Mouse (Mus musculus) urinary bladder, postnatal 36 days (tissue): Measurements from ENCODE around the gene Adgre1.
"Not testable (repeated sequence)": the region's sequence is repeated elsewhere in the genome, so short reads cannot be mapped to it uniquely, and the experiment has no call there.

Experiments
- DNase-seq, 2 experiments: peaks; one replicate each; pipeline ENCODE4 v3.0.0; 2022; ENCODE audit warnings: low spot score in 2 of 2, mixed read lengths in 1 of 2

Gene Adgre1

GRCm38 (mm10) chr17:57358441-57358840 lies at the start of gene Adgre1:
TSS of gene Adgre1 (plus strand) at chr17:57358691.
- no peak for DNase-seq

GRCm38 (mm10) chr17:57311801-57312200 lies 46.7 kb upstream of the Adgre1 start:
- DNase-seq, result no peak

DNA sequence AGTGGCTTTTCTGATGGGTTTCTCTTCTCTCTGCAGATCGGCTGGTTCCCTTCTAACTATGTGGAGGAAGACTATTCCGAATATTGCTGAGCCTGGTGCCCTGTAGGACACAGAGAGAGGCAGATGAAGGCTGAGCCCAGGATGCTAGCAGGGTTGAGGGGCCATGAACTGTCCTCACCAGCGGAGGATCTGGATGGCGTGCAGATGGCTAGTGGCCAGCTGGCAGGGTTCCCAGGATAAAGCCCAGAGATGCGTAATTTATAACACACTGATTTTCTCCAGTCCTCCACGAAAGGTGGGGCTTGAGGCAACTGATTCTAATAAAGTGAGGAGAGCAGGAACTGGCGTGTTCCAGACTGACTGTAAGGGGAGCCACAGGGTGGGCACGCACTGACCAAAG lies 30.9 kb upstream of the Adgre1 start:
- peak in 1 of 2 experiments; percentile 19 for DNase-seq

GRCm38 (mm10) chr17:57328944-57329343 lies 29.5 kb upstream of the Adgre1 start:
- no peak for DNase-seq

- DNase-seq, result no peak
Observed at GRCm38 (mm10) chr17:57330993-57331392, 27.5 kb upstream of the Adgre1 start.

DNA sequence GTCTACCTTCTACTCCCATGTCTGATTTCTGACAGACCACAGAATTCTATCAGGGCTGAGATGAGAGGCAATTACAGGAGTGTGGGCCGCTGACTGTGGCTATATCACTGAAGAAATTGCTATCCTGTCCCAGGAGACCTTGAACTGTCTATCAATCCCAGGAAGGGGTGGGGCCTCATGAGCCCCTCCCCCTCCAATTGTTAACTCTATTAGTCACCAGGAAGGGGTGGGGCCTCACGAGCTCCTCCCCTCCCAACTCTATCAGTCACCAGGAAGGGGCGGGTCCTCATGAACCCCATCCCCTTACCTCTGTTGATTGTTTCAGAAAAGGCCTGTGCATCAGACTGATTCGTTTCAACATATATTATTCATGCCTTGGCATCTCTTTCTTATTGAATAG lies 26.2 kb upstream of the Adgre1 start:
- no peak for DNase-seq

DNA sequence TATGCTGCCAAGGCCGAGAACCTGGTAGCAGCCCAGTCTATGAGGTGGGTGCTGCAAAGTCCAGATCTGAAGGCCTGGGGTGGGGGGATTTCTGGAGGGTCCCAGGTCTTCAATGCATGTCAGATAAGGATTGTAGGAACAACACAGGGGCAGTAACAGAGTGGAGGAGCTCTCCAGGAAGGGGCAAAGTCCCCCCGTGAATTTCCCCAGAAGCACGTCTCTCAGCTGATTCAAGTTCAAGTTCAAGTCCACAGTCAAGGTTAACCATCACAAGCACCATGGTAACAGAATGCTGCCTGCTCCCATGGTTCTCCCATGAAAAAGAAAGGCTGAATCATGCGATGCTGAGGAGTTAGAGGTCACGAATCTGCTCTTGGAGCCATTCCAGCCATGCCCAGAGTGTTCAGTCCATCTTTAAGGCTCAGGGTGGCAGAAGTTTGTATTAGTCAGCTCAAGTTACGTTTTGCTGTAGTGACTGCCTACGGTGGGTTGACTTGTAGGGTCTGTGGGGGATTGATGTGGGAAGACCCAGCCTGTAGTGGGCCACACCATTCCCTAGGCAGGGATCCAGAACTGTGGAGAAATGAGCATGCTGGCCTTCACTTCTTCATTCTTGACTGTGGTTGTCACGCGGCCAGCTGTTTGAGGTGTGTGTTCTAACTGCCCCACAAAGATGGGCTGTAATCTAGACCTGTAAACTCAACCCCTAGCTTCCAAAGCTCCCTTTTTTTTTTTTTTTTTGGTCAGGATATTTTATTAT lies 24.3 kb upstream of the Adgre1 start:
- no peak for DNase-seq

GRCm38 (mm10) chr17:57334761-57335150 lies 23.7 kb upstream of the Adgre1 start:
- DNase-seq, result peak; percentile 81 to 88

- DNase-seq, result not testable (repeated sequence)
Observed at GRCm38 (mm10) chr17:57335194-57335593, 23.3 kb upstream of the Adgre1 start.

GRCm38 (mm10) chr17:57335673-57336303 lies 22.7 kb upstream of the Adgre1 start:
- peak; percentile 75 to 88 for DNase-seq

- no peak for DNase-seq
Observed at GRCm38 (mm10) chr17:57337996-57338395, 20.5 kb upstream of the Adgre1 start.

GRCm38 (mm10) chr17:57339298-57339697 lies 19.2 kb upstream of the Adgre1 start:
- DNase-seq, result no peak

DNA sequence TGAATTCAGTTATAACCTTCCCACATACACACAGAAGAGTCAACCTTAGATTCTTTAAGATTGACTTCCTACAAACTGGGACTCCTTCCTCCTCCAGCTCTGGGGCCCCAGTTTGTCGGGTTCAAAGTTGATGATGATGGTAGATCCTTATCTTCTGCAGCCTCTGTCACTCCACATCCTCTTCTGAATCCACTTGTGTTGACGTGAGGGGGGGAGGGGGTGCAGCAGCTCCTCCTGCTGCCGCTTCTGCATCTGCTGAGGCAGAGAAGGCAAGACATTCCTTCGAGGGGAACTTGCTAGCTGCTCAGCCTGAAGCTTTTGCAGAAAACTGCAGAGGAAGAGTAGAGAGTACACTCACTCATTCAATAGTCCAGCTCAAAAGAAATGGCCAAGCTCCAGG lies 16.9 kb upstream of the Adgre1 start:
- no peak for DNase-seq

DNA sequence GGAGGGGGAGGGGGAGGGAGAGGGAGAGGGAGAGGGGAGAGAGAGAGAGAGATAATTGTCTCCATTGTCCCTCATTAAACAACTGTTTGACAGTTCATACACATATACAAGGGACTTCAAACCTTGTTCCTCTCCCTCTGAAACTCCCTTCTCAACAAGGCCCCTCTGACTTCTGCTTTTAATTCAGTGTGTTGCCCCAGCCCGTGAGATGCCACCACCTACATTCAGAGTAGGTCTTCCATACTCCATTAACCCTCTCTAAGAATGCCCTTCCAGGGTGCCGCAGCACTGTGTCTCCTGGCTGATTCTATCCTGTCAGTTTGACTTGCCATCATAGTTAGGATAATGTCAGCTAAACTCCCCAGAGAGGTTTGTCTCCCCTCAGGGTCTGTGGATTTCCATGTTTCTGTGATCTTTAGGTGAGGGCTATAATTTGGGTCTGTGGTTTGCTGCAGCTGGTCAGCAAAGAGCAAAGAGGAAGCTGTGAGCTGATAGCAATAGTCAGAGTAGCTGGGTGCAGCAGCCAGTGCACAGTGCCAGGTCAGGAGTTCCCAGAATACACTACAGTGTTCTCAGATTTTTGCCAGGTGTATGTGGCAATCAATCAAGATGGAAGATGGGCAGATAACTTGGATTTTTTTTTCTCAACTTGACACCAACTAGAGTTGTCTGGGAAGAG lies 14.3 kb upstream of the Adgre1 start:
- no peak for DNase-seq

- DNase-seq, result no peak
Observed at GRCm38 (mm10) chr17:57347017-57347416, 11.5 kb upstream of the Adgre1 start.

- DNase-seq, result no peak
Observed at GRCm38 (mm10) chr17:57347781-57348180, 10.7 kb upstream of the Adgre1 start.

- no peak for DNase-seq
Observed at GRCm38 (mm10) chr17:57349067-57349466, 9.4 kb upstream of the Adgre1 start.

GRCm38 (mm10) chr17:57350212-57350611 lies 8.3 kb upstream of the Adgre1 start:
- DNase-seq, result no peak

DNA sequence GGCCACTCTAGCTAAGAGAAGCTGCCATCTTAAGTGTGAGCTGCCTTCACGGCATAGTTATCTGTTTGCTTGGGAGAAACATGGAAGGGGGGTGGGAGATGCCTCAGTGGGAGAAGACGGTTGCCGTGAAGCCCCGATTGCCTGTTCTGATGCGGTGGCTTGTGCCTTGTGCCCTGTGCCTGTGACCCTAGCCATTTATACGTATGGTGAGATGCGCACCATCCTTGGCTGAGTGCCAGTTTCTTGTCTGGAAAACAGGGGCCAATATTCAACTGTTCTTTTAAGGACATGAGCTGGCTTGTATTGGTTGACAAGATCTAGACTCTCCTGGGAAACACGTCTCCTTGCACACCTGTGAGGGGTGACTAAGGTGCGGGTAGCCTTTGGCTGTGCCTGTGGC lies 7.4 kb upstream of the Adgre1 start:
- DNase-seq, result no peak

DNA sequence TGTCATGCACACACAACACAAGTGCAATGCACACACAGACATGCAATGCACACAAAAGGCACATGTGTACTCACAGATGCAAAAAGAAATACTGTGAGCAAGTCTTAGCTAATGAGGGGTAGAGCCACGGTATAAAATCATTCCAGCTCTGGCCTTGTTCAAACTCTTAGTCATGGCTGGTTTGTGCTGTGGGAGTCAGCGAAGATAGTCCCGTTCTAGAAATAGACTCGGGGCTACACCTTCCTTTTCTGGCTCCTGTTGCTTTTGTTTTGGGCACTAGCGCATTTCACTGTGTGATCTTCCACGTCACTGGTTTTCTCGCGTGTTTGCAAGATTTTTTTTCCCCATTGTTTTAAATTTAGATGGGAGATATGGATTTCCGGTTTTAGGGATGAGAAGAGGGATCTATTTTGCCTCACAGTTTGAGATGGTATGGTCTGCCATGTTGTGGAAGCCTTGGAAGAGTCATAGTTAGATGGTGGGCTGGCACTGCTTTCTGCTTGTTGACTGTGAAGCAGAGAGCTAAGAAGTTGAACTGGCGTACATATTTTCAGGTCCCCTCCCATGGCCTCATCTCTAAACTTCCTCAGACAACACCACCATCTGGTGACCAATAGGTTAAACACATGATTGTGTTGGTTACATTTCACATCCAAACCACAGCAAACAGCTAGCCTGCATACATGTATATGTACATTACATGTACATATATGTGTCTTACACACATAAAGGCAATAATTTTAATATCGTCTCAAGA lies 1.2 kb downstream of the Adgre1 start:
- no peak for DNase-seq
